Mouse (Mus musculus) heart, adult 2 months (tissue): ENCODE measurements around the gene Vpreb3. TPM values are rescaled to one million over a fixed set of nuclear protein-coding genes. Genes with fewer than 3 reads are reported as not detected.

Experiments
- DNase-seq, 2 experiments: peaks; one replicate each; pipeline ENCODE4 v3.0.0; 2021
- H3K27ac ChIP-seq: fragments of 200-600 bp; 2 replicates; pipeline ENCODE4 v1.8.1; 2022
- H3K27me3 ChIP-seq: fragments of 200-500 bp; 2 replicates; pipeline ENCODE4 v1.6.1; 2012; ENCODE audit warnings: mild to moderate bottlenecking, low read length, inconsistent platforms, mixed read lengths; ENCODE audit not compliant: control insufficient read depth, insufficient read depth
- H3K36me3 ChIP-seq: fragments of 200-500 bp; 2 replicates; pipeline ENCODE4 v1.6.1; 2012; ENCODE audit warnings: low read length, inconsistent platforms; ENCODE audit not compliant: control insufficient read depth, insufficient read depth
- H3K4me1 ChIP-seq: fragments of 200-500 bp; 2 replicates; pipeline ENCODE4 v1.6.1; 2011; ENCODE audit warnings: low read length; ENCODE audit not compliant: control insufficient read depth, insufficient read depth
- H3K4me3 ChIP-seq: fragments of 200-600 bp; 2 replicates; pipeline ENCODE4 v1.8.1; 2022
- H3K79me2 ChIP-seq: fragments of 200-500 bp; replicated peaks from 2 replicates; pipeline ENCODE4 v1.6.1; 2012; ENCODE audit warnings: mild to moderate bottlenecking, inconsistent platforms, low read length, moderate library complexity, mixed read lengths; ENCODE audit not compliant: control insufficient read depth, insufficient read depth
- H3K9ac ChIP-seq: fragments of 200-500 bp; 2 replicates; pipeline ENCODE4 v1.6.1; 2012; ENCODE audit warnings: low read depth, mild to moderate bottlenecking, control low read depth, inconsistent platforms, low read length, mixed read lengths
- CTCF ChIP-seq: fragments of 200-600 bp; IDR thresholded peaks from 2 replicates; pipeline ENCODE4 v1.8.1; 2022; ENCODE audit warnings: antibody characterized with exemption, mild to moderate bottlenecking, moderate library complexity
- EP300 ChIP-seq: fragments of 200-500 bp; IDR thresholded peaks from 2 replicates; pipeline ENCODE4 v1.6.1; 2011; ENCODE audit warnings: low read depth, low read length, control low read depth; ENCODE audit not compliant: insufficient read depth
- POLR2A ChIP-seq: fragments of 200-500 bp; IDR thresholded peaks from 2 replicates; pipeline ENCODE4 v1.6.1; 2011; ENCODE audit warnings: mild to moderate bottlenecking, low read depth, low read length, control low read depth; ENCODE audit not compliant: insufficient read depth
- WGBS: fragments of 180-500 bp; shearing (Covaris S2); methylation state at CpG from one replicate; pipeline ENCODE4 v1.1.7; 2018; 5-methylcytosine and 5-hydroxymethylcytosine counted together
- intact Hi-C: fragments of 180-260 bp; cut with DNase I; formaldehyde crosslinking; loops from one replicate; pipeline ENCODE4 v1.15.1; 2025
- polyA plus RNA-seq: library from polyadenylated mRNA; depleted of rRNA; stranded (reverse); fragments of >200 nt; gene quantifications from 2 replicates; pipeline ENCODE4 v1.2.3, GENCODE M21; 2012
- total RNA-seq, 2 experiments: library from RNA; stranded (reverse); gene quantifications; 2 replicates each; pipeline ENCODE4 v1.2.3; 2021

Vpreb3 gene
- total and polyA plus RNA-seq, 3 experiments: 5.9 TPM; not detected in 2

DNA sequence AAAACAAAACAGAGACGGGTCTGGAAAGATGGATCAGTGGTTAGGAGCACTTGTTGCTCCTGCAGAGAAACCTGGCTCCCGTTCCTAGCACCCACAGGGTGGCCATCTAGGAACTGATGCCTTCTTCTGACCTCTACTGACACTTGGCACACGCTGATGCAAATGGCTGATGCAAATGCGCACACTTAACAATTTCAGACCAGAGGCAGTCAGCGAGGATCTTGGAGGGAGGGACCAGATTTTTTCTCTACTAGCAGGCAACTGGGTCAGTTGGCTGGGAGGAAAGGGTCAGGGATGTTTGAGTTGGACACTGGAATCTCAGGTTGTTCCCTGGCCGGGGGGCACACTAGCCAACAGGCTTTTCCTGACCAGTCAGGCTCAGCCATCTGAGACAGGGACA, 10.0 kb upstream of the Vpreb3 start, which contains the start of gene Chchd10:
Gene Chchd10 (plus strand): TSS at position 240 of the 400 bp plus-strand sequence.
- Histone ChIP-seq H3K9ac (peak within 1 kb of the TSS; percentile 95), H3K27ac (peak within 1 kb of the TSS; percentile 78), H3K4me1 (peaks cover 12% of the 10 kb centered on the region), H3K4me3 (peak within 1 kb of the TSS; percentile 82), H3K36me3 (no peaks in the 10 kb centered on the region), H3K27me3 (no peaks in the 10 kb centered on the region), H3K79me2 (no peaks in the 10 kb centered on the region)
- 61% methylated on average over 6 of the region's 6 CpGs for WGBS
- DNase-seq: no peak
- TF ChIP-seq CTCF (no peak), EP300 (no peak), POLR2A (no peak)
- intact Hi-C loops: no loop called here

DNA sequence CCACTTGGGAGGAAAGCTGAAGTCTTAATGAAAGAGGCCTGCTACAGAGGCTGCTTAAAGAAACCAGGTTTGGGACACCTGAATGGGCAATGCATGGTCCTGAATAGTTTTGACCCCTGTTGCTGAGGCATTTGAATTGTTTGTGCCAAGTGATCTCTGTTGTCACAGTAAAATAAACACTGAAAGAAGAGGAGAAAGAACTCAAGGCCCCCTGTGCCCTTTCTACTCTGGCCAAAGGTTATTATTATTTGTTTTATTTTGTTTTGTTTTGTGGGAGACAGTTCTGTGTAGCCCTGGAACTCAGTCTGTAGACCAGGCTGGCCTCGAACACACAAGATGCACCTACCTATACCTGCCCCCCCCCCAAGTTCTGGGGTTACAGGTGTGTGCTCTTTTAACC, 7.9 kb upstream of the Vpreb3 start:
- no peak for DNase-seq
- Histone ChIP-seq H3K4me1 (peaks cover 14% of the 10 kb centered on the region), H3K79me2 (no peaks in the 10 kb centered on the region), H3K27ac (no peak overlapping the region), H3K27me3 (no peaks in the 10 kb centered on the region), H3K9ac (no peak overlapping the region), H3K4me3 (no peak overlapping the region), H3K36me3 (no peaks in the 10 kb centered on the region)
- 68% methylated on average over 1 of the region's 1 CpGs for WGBS
- intact Hi-C loops: no loop called here
- TF ChIP-seq CTCF (no peak), POLR2A (no peak), EP300 (no peak)

DNA sequence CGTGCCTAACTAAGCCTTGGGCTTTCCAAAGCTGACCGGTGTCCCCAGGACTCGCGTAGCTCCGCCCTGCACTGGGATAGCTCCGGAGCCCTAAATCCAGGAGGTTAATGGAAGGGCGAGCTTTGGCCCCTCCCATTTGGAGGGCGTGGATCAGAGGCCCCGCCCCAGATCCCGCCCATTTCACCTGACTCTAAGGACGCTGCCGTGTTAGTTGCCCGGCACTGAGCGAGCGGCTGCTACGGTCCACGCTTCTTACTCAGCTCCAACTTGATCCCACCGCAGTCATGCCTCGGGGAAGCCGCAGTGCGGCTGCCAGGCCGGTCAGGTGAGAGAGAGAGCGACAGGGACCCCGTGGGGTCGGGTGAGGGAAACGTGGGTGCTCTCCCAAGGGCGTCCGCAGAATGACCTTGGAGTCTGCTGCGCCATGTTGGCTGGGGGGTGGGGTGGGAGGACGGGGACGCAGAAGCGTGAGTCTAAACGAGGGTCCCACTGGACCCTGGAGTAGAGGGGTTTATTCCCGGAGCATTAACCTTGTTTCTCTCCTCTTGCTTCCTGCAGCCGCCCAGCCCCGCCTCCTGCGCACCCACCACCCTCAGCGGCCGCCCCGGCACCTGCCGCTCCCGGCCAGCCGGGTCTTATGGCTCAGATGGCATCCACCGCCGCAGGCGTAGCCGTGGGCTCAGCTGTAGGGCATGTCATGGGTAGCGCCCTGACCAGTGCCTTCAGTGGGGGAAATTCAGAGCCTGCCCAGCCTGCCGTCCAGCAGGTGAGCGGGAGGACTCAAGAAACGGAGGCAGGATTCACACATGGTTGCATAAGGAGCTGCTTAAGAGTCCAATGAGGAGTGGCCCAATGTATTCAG, 6.9 kb upstream of the Vpreb3 start, which contains the start of gene Mmp11:
Gene Mmp11 (minus strand): TSS at position 817 of the 862 bp plus-strand sequence.
- DNase-seq: peak; percentile 69 to 83
- Histone ChIP-seq H3K27ac (peak within 1 kb of the TSS; percentile 84), H3K27me3 (no peaks in the 10 kb centered on the region), H3K79me2 (no peaks in the 10 kb centered on the region), H3K9ac (peak within 1 kb of the TSS; percentile 88), H3K4me3 (peak within 1 kb of the TSS; percentile 55), H3K36me3 (no peaks in the 10 kb centered on the region), H3K4me1 (peaks cover 12% of the 10 kb centered on the region)
- WGBS: 8% methylated on average over 51 of the region's 51 CpGs
- intact Hi-C loops: no loop called here
- TF ChIP-seq POLR2A: peak; percentile 95
- no peak for TF ChIP-seq EP300

DNA sequence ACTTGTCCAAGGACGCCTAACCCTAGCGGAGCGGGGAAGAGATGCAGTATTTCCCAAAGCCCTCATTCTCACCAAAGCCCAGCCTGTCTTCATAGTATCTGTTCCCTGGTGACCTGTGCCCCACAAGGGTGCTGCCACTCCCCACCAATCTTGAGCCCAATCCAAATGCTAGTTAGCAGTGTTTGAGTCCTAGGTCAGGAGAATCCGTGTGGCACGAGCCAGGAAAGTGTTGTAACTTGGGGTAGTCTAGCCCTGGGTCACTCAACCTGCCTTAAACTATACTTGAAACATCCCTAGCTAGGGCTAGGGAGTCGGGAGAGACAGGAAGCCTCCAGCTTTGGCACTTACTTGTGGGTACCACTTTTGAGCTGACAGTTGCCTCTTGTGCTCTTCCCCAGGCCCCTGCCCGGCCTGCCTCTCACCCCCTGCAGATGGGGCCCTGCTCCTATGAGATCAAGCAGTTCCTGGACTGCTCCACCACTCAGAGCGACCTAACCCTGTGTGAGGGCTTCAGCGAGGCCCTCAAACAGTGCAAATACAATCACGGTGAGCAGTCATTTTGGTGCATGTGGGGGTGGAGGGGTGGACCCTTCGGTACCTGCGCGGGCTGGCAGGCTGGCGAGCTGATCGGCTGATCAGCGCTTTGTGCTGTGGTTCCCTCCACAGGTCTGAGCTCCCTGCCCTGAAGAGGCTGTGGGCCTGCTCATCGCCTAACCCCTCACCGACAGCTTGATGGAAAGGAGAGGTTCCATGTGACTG, 5.8 kb upstream of the Vpreb3 start:
- no peaks in the 10 kb centered on the region for H3K27me3 ChIP-seq
- DNase-seq: no peak
- TF ChIP-seq POLR2A (peak; percentile 26; the same call in 1 of the 2 replicates), EP300 (no peak), CTCF (0 out of 2 replicates have a peak, but pooled peaks have one; percentile 1)
- peak overlapping the region; percentile 55 for H3K4me3 ChIP-seq
- 48% methylated on average over 18 of the region's 18 CpGs for WGBS
- peak overlapping the region; percentile 55 for H3K9ac ChIP-seq
- no peaks in the 10 kb centered on the region for H3K79me2 ChIP-seq
- intact Hi-C loops: no loop called here
- peak overlapping the region; percentile 84; the same call in 1 of the 2 replicates for H3K27ac ChIP-seq
- peaks cover 9% of the 10 kb centered on the region for H3K4me1 ChIP-seq
- no peaks in the 10 kb centered on the region for H3K36me3 ChIP-seq

DNA sequence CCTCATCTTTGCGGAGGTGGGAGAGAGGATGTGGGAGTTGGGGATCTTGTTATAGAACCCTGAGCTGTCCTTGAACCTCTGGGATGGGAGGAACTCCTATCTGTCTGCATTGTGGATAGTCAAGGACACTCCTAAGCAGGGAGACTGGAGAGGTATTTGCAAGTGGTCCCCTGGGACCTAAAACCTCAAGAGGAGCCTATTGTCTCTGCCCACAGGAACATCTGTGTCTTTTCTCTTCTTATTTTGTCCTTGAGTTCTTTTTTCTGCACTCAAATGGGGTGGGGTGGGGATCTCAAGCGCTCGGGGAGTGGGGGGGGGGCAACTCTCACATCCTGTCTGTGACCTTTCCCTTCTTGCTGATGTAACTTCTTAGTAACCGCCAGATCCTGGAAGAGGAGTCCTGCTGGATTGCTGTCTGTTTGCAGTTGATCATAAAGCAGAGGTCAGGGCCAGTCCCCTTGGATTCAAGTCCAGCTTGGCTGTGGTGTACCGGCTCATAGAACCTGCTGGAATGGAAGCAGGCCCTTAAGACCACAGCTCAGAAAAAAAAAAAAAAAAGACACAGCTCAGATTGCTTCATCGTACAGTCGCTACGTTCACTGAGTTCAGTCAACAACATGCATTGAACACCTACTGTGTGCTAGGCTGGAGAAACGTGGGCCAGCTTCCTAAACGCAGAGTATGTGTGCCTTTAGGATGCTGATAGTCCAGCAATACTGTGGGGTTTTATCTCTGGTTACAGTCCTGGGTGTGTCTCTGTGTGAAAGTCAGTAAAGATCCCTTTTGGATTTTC, 4.8 kb upstream of the Vpreb3 start:
- Histone ChIP-seq H3K9ac (no peak overlapping the region), H3K79me2 (no peaks in the 10 kb centered on the region), H3K27ac (peak overlapping the region; percentile 40; the same call in 1 of the 2 replicates), H3K4me3 (no peak overlapping the region), H3K4me1 (peaks cover 5% of the 10 kb centered on the region), H3K27me3 (no peaks in the 10 kb centered on the region), H3K36me3 (no peaks in the 10 kb centered on the region)
- intact Hi-C loops: no loop called here
- 31% methylated on average over 10 of the region's 10 CpGs for WGBS
- DNase-seq: peak in 1 of 2 experiments; percentile 44
- TF ChIP-seq POLR2A (0 out of 2 replicates have a peak, but pooled peaks have one; percentile 0), EP300 (no peak)
